Mouse (Mus musculus) urinary bladder, adult 2 months (tissue): ENCODE data around the gene Slc20a1. TPM values are rescaled to one million over a fixed set of nuclear protein-coding genes. Genes with fewer than 3 reads are reported as not detected.

Experiments
- DNase-seq: peaks from one replicate; pipeline ENCODE4 v3.0.0; 2022; ENCODE audit warnings: low spot score
- polyA plus RNA-seq: library from polyadenylated mRNA; depleted of rRNA; stranded (reverse); fragments of >200 nt; gene quantifications from 2 replicates; pipeline ENCODE4 v1.2.3, GENCODE M21; 2012

Gene Slc20a1
- polyA plus RNA-seq, 1 experiment: 26.0 TPM

- DNase-seq: no peak
Measured at GRCm38 (mm10) chr2:129227011-129227529, 28.5 kb downstream of the Slc20a1 start.

GRCm38 (mm10) chr2:129227709-129228108 lies 29.1 kb downstream of the Slc20a1 start:
- DNase-seq: no peak

GRCm38 (mm10) chr2:129228571-129228970 lies 30.0 kb downstream of the Slc20a1 start:
- no peak for DNase-seq

GRCm38 (mm10) chr2:129229316-129229715 lies 30.8 kb downstream of the Slc20a1 start:
- no peak for DNase-seq

GRCm38 (mm10) chr2:129232023-129232422 lies 33.5 kb downstream of the Slc20a1 start:
- DNase-seq: no peak

GRCm38 (mm10) chr2:129232484-129232883 lies 33.9 kb downstream of the Slc20a1 start:
- no peak for DNase-seq

GRCm38 (mm10) chr2:129233218-129233617 lies 34.7 kb downstream of the Slc20a1 start:
- no peak for DNase-seq

GRCm38 (mm10) chr2:129233803-129234477 lies 35.4 kb downstream of the Slc20a1 start:
- no peak for DNase-seq

- DNase-seq: no peak
Measured at GRCm38 (mm10) chr2:129234731-129235130, 36.2 kb downstream of the Slc20a1 start.

GRCm38 (mm10) chr2:129236526-129236925 lies 38.0 kb downstream of the Slc20a1 start:
- no peak for DNase-seq

GRCm38 (mm10) chr2:129240726-129241432 lies 42.3 kb downstream of the Slc20a1 start:
- no peak for DNase-seq

- no peak for DNase-seq
Measured at GRCm38 (mm10) chr2:129241845-129242833, 43.6 kb downstream of the Slc20a1 start.

GRCm38 (mm10) chr2:129243005-129243404 lies 44.4 kb downstream of the Slc20a1 start:
- DNase-seq: no peak

- DNase-seq: no peak
Measured at GRCm38 (mm10) chr2:129243786-129244185, 45.2 kb downstream of the Slc20a1 start.

GRCm38 (mm10) chr2:129244446-129245120 lies 46.0 kb downstream of the Slc20a1 start:
- no peak for DNase-seq

- no peak for DNase-seq
Measured at GRCm38 (mm10) chr2:129245618-129246017, 47.1 kb downstream of the Slc20a1 start.

- DNase-seq: no peak
Measured at GRCm38 (mm10) chr2:129246436-129246835, 47.9 kb downstream of the Slc20a1 start.

GRCm38 (mm10) chr2:129246924-129247323 lies 48.4 kb downstream of the Slc20a1 start:
- DNase-seq: no peak

GRCm38 (mm10) chr2:129247707-129248121 lies 49.1 kb downstream of the Slc20a1 start:
- no peak for DNase-seq

- no peak for DNase-seq
Measured at GRCm38 (mm10) chr2:129249321-129249720, 50.8 kb downstream of the Slc20a1 start.
